Mouse (Mus musculus) G1E (cell line): ENCODE results near the gene Crb2. TPM values are rescaled to one million over a fixed set of nuclear protein-coding genes. Genes with fewer than 3 reads are reported as not detected.

Source experiments
- ATAC-seq: 2 replicates; pipeline ENCODE4 v1.8.0; 2016; ENCODE audit warnings: mild to moderate bottlenecking; ENCODE audit not compliant: insufficient number of reproducible peaks, poor library complexity, low FRiP score, severe bottlenecking; ENCODE audit errors: extremely low read depth
- DNase-seq: peaks from one replicate; pipeline ENCODE4 v3.0.0; 2012; ENCODE audit warnings: low spot score
- H3K27me3 ChIP-seq: 2 replicates; pipeline ENCODE4 v1.6.1; 2012; ENCODE audit warnings: mild to moderate bottlenecking, low read length, inconsistent platforms; ENCODE audit not compliant: insufficient read depth
- H3K36me3 ChIP-seq: replicated peaks from 2 replicates; pipeline ENCODE3; 2012; ENCODE audit warnings: mild to moderate bottlenecking, inconsistent platforms
- H3K4me1 ChIP-seq: 2 replicates; pipeline ENCODE4 v1.6.1; 2012; ENCODE audit warnings: low read depth, low read length, inconsistent platforms, mixed read lengths; ENCODE audit not compliant: insufficient read depth
- H3K4me3 ChIP-seq: 2 replicates; pipeline ENCODE4 v1.5.1; 2012; ENCODE audit warnings: low read depth, mild to moderate bottlenecking, inconsistent platforms, low read length, moderate library complexity, mixed read lengths
- H3K9me3 ChIP-seq: replicated peaks from 2 replicates; pipeline ENCODE4 v1.6.1; 2012; ENCODE audit warnings: inconsistent platforms
- CTCF ChIP-seq: IDR thresholded peaks from 2 replicates; pipeline ENCODE4 v1.5.1; 2012; ENCODE audit warnings: low read depth, low read length, inconsistent platforms, mixed read lengths
- GATA1 ChIP-seq: IDR thresholded peaks from 2 replicates; pipeline ENCODE4 v1.6.1; 2012; ENCODE audit warnings: borderline replicate concordance, low read length, inconsistent platforms, mixed read lengths
- GATA2 ChIP-seq: IDR thresholded peaks from 2 replicates; pipeline ENCODE4 v1.6.1; 2012; ENCODE audit warnings: low read depth, low read length, inconsistent platforms, borderline replicate concordance
- POLR2AphosphoS5 ChIP-seq: IDR thresholded peaks from 2 replicates; pipeline ENCODE4 v1.6.1; 2012; ENCODE audit warnings: low read depth, low read length, inconsistent platforms; ENCODE audit not compliant: insufficient replicate concordance
- TAL1 ChIP-seq: conservative IDR thresholded peaks from 2 replicates; pipeline ENCODE4 v1.6.1; 2012; ENCODE audit warnings: low read depth, low read length, inconsistent platforms, mixed read lengths
- polyA plus RNA-seq: library from polyadenylated mRNA; stranded (reverse); fragments of >175 nt; gene quantifications from 2 replicates; pipeline ENCODE4 v1.2.3, GENCODE M21; 2012
- total RNA-seq, 2 experiments: library from RNA; stranded (forward) in 1 of 2; stranded (reverse) in 1 of 2; fragments of 200-1000 nt in 1 of 2; fragments of >200 nt in 1 of 2; fragmentation: Nextera tagmentation in 1 of 2; gene quantifications; 2 replicates each; pipeline ENCODE4 v1.2.3; 2014 to 2017

Gene Crb2
- total RNA-seq (2014; fragmentation: Nextera tagmentation) (not detected in 2 replicates), total RNA-seq (2017) (0.05 and 0.06 TPM in 2 replicates), polyA plus RNA-seq (not detected in 2 replicates)

- peaks cover 24% of the 10 kb centered on the region for H3K4me1 ChIP-seq
- no peak for TF ChIP-seq GATA1
- no peak for TF ChIP-seq POLR2AphosphoS5
- no peak for TF ChIP-seq TAL1
- no peak for TF ChIP-seq GATA2
- no peak for TF ChIP-seq CTCF
- peaks cover 61% of the 10 kb centered on the region for H3K27me3 ChIP-seq
- no peaks in the 10 kb centered on the region for H3K36me3 ChIP-seq
- no peak within 1 kb of the TSS for H3K4me3 ChIP-seq
- DNase-seq, result no peak
- ATAC-seq, result no peak
- no peaks in the 10 kb centered on the region for H3K9me3 ChIP-seq
These were observed at the start of gene Crb2 for GRCm38 (mm10) chr2:37776016-37776415. TSS of gene Crb2 (plus strand) at chr2:37776249.

GRCm38 (mm10) chr2:37731241-37731801 is 44.7 kb upstream of the Crb2 start:
- H3K4me1 ChIP-seq, result peaks cover 7% of the 10 kb centered on the region; the same call in 1 of the 2 replicates
- no peaks in the 10 kb centered on the region for H3K9me3 ChIP-seq
- TF ChIP-seq CTCF (no peak), POLR2AphosphoS5 (no peak), GATA1 (no peak), GATA2 (no peak), TAL1 (no peak)
- peaks cover 14% of the 10 kb centered on the region for H3K27me3 ChIP-seq
- no peak for ATAC-seq
- no peaks in the 10 kb centered on the region for H3K36me3 ChIP-seq
- no peak for DNase-seq
- H3K4me3 ChIP-seq, result no peak overlapping the region

- H3K4me1 ChIP-seq, result peaks cover 7% of the 10 kb centered on the region; the same call in 1 of the 2 replicates
- no peak overlapping the region for H3K4me3 ChIP-seq
- no peak for ATAC-seq
These were observed 40.9 kb upstream of the Crb2 start for GRCm38 (mm10) chr2:37734979-37735806.

GRCm38 (mm10) chr2:37735807-37736188 is 40.3 kb upstream of the Crb2 start:
- Histone ChIP-seq H3K9me3 (no peaks in the 10 kb centered on the region), H3K4me3 (no peak overlapping the region), H3K27me3 (peaks cover 28% of the 10 kb centered on the region), H3K36me3 (no peaks in the 10 kb centered on the region), H3K4me1 (peaks cover 7% of the 10 kb centered on the region; the same call in 1 of the 2 replicates)
- DNase-seq (no peak), ATAC-seq (no peak)
- TF ChIP-seq GATA2, result no peak
- no peak for TF ChIP-seq CTCF
- no peak for TF ChIP-seq GATA1
- no peak for TF ChIP-seq TAL1
- no peak for TF ChIP-seq POLR2AphosphoS5

More at GRCm38 (mm10) chr2:37734979-37735806, 40.9 kb upstream of the Crb2 start:
- no peak for TF ChIP-seq GATA1
- no peak for TF ChIP-seq POLR2AphosphoS5
- no peak for TF ChIP-seq GATA2
- no peak for TF ChIP-seq CTCF
- TF ChIP-seq TAL1, result no peak
- no peak for DNase-seq
- no peaks in the 10 kb centered on the region for H3K36me3 ChIP-seq
- no peaks in the 10 kb centered on the region for H3K9me3 ChIP-seq
- H3K27me3 ChIP-seq, result peaks cover 28% of the 10 kb centered on the region

GRCm38 (mm10) chr2:37741806-37742554 is 34.1 kb upstream of the Crb2 start:
- H3K4me3 ChIP-seq, result no peak overlapping the region
- DNase-seq (no peak), ATAC-seq (no peak)
- no peaks in the 10 kb centered on the region for H3K9me3 ChIP-seq
- TF ChIP-seq POLR2AphosphoS5 (no peak), GATA2 (no peak), CTCF (no peak), TAL1 (no peak), GATA1 (no peak)
- H3K27me3 ChIP-seq, result peaks cover 31% of the 10 kb centered on the region
- 0 out of 2 replicates have a peak, but pooled peaks cover 2% of the 10 kb centered on the region for H3K4me1 ChIP-seq
- no peaks in the 10 kb centered on the region for H3K36me3 ChIP-seq
